Mouse (Mus musculus) stomach, adult 2 months (tissue): ENCODE results near the gene Hpd. TPM values are rescaled to one million over a fixed set of nuclear protein-coding genes. Genes with fewer than 3 reads are reported as not detected.

Experiments used
- polyA plus RNA-seq: library from polyadenylated mRNA; depleted of rRNA; stranded (reverse); fragments of >200 nt; gene quantifications from 2 replicates; pipeline ENCODE4 v1.2.3, GENCODE M21; 2012; rRNA removed

Gene Hpd
- 0.34 TPM in 1 of 2 replicates, not detected in the other for polyA plus RNA-seq

GRCm38 (mm10) chr5:123182651-123183050 lies at the start of gene Hpd:
Gene Hpd, minus strand, starts transcription at chr5:123182727.

GRCm38 (mm10) chr5:123169284-123169683 lies 13.2 kb downstream of the Hpd start, which contains the start of gene Psmd9:
Gene Psmd9, plus strand, starts transcription at chr5:123169413.

GRCm38 (mm10) chr5:123142161-123143157 lies 40.1 kb downstream of the Hpd start, which contains the start of gene Setd1b:
Gene Setd1b, plus strand, starts transcription at chr5:123142193.

GRCm38 (mm10) chr5:123132308-123133071 lies 50.0 kb downstream of the Hpd start, which contains the start of gene Rhof:
Gene Rhof, minus strand, starts transcription at chr5:123132692.

Other genes starting within 250 kb of the Hpd start
- 6.7 and 8.6 TPM in 2 replicates for gene Kdm2b, start 192.9 kb downstream of the Hpd start, polyA plus RNA-seq
- 50.3 and 82.7 TPM in 2 replicates for gene Orai1, start 167.7 kb downstream of the Hpd start, polyA plus RNA-seq
- gene Morn3, start 135.7 kb downstream of the Hpd start, polyA plus RNA-seq = not detected in 2 replicates
- gene Tmem120b, start 114.3 kb downstream of the Hpd start, polyA plus RNA-seq = 3.1 and 3.4 TPM in 2 replicates
- 37.6 and 42.0 TPM in 2 replicates for gene Rhof, start 50.0 kb downstream of the Hpd start, polyA plus RNA-seq
- gene Setd1b, start 40.5 kb downstream of the Hpd start, polyA plus RNA-seq = 4.4 and 6.1 TPM in 2 replicates
- gene Psmd9, start 13.3 kb downstream of the Hpd start, polyA plus RNA-seq = 5.2 and 7.6 TPM in 2 replicates
- gene Wdr66, start 69.4 kb upstream of the Hpd start, polyA plus RNA-seq = 0.09 and 0.10 TPM in 2 replicates
- gene Bcl7a, start 161.1 kb upstream of the Hpd start, polyA plus RNA-seq = 1.9 and 2.6 TPM in 2 replicates
- gene Mlxip, start 212.1 kb upstream of the Hpd start, polyA plus RNA-seq = 16.9 and 17.8 TPM in 2 replicates